Mouse (Mus musculus) heart, adult 11 months (tissue): Measurements from ENCODE around the gene Hdac8.

Experiments used
- DNase-seq: peaks from one replicate; pipeline ENCODE4 v3.0.0; 2022

Hdac8 gene

DNA sequence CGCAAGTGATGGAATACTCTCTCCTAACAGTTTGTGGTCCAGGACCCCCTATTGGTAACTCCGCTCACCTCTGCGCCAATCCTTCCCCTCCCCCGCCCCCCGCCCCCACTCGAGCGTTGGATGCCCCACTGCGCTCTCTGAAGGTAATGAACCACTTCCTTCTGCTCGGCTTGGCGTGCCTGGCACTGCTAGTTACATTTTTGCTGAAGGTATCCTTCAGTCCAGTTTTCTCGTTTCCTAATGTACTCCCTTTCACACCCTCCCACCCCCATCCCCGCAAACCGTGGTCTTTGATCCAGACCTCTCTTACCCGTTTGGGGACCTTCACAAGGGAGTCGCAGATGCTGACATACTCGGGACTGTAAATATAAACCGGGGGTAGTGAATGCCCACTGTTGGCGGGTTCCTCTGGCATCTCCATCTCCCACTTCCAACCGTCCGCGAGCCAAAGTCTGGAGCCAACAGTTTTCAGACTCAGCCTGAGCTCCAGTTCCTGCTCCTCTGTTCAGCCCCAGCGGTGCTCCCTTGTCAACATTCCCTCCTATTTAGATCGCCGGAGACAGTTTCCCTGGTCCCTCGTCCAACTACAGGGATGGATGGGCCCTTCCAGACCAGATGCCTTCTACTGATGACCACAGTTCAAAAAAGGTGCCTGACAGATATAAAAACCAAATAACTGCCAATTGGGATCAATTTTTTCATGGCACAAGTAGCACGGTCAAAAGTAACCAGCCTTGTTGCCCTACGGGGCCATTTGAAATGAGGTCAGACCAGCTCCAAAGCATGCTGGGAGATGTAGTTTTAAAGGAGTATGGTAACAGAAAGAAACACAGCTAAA lies at the start of gene Hdac8:
Gene Hdac8 (minus strand): TSS at position 716 of the 838 bp plus-strand sequence.
- peak; percentile 95 for DNase-seq

- no peak for DNase-seq
These were observed 4.0 kb upstream of the Hdac8 start for GRCm38 (mm10) chrX:102509205-102509604.

GRCm38 (mm10) chrX:102504179-102504578 lies 980 bp downstream of the Hdac8 start:
- DNase-seq = no peak

- no peak for DNase-seq
These were observed 11.0 kb downstream of the Hdac8 start for GRCm38 (mm10) chrX:102493992-102494730.

- DNase-seq = no peak
These were observed 19.6 kb downstream of the Hdac8 start for GRCm38 (mm10) chrX:102485575-102485974.

DNA sequence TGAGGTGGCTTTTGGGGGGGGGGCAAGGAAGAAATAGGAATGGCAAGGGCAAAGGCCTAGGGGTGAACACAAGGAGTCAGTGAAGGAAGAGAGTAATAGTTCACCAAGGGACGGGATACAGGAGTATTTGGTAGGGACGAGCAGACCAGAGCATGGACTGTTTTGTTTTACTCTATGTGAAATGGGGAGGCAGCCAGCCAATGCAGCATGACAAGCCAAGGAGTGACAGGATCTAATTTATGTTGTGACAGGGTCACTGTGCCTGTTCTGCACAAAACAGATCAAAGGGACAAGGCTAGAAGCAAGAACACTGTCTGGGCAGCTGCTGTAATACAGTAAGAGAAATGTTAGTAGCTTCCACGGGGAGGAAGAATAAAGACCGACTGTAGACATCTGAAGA lies 25.5 kb downstream of the Hdac8 start:
- no peak for DNase-seq

DNA sequence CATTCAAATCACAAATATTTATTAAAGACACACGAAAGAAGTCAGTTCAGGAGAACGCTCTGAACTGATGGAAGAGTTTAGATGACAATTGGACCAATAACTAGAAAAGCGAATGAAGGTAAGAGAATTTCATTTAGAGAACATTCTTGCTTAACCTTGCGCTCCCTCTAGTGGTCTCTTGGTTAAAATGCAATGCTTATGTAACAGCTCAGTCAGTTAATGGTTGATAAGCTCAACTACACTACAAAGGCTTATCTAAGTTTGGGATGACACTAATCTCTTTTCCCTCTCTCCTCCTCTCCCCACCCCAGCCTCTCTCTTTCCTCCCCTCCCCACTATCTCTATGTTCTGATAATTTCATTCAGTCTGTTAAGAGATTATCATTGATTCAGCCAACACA lies 26.2 kb downstream of the Hdac8 start:
- no peak for DNase-seq

DNA sequence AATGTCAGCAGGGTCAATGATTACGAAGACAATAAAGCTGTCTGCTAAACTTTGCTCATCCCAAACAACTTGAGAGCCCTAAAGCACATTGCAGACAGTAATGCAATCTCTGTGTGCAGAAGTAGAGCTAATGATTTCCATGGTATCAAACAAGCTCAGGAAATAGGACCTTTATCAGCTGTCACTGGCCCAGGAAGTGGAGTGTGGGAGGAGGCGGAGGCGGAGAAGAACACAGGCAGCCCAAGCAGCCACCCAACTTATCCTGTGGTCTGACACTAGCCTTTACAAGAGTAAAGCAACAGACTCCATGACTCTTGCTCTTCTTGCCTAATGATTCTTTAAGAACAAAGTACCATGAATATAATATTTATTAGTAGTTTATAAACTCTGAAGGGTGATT lies 26.7 kb downstream of the Hdac8 start:
- DNase-seq = no peak

- DNase-seq = no peak
These were observed 28.4 kb downstream of the Hdac8 start for GRCm38 (mm10) chrX:102476784-102477183.

- no peak for DNase-seq
These were observed 29.6 kb downstream of the Hdac8 start for GRCm38 (mm10) chrX:102475555-102475954.

DNA sequence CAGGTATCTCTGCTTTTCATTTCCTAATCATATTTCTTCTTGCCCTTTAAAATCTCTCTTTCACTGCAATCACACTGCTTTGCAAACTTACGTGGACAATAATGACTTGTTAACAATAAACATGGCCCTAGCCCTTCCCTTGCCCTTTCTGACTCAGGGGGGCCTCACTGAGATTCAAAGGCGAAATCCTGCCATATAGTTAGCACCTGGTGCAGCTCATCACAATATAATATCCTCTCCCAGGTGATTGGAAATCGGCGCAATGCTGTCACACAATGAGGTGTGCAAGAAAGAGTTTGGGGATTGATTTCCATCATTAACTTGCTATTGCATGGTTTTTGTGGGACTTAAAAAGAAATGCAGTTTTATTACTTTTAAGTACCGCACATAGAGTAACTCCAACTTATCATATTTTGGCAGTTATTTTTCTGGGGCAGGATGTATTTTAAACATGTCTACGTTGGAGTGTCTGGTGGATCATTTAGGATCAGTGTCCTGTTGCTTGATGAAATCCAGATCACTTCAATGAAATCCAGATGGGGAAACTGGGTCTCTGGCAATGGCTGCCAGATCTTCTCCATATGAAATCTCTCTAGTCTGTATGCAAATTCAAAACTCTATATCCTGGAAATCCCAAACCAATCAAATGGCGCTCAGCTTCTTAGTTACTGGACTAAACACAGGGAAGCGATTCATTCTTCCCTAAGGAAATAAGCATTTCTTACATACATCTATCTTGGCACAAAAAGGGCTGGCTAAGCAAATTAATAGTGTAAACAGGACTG lies 86.6 kb downstream of the Hdac8 start:
- no peak for DNase-seq

DNA sequence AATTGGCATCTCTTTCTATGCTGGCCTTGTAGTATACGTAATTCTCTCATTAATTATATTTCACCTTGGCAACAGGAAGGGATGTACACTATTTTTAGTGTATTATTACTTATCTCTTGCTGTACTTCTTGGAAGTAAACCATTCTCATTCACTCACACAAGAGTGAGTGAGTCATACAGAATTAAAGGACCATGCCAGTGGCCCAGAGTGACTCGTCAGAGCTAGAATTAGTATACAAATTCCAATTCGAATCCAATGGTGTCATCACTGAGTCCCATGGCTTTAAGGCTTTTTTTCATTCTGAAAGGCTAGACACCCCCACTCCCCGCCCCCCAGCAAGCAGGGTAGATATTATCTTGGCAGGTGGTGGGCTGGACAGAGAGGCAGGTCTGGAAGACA lies 88.2 kb downstream of the Hdac8 start:
- DNase-seq = no peak

- no peak for DNase-seq
These were observed 88.8 kb downstream of the Hdac8 start for GRCm38 (mm10) chrX:102416386-102416785.

DNA sequence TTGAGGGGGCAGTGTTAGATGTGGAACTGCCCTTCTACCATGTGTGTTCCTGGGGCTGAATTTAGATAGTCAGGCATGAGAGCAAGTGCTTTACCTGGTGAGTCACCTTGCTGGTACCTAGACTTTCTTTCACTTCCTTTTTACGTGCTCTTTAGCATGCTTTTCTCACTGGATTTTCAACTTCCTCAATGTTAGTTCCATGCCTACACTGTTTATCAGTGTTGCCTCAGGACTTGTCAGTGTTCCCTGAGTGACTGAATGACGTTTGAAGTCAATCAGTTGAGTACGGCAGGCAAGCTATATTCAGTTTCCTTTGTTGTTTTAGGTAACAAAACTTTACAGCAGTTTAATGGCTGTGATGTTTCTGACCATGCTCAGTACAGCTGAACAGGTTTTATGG lies 120.4 kb downstream of the Hdac8 start:
- DNase-seq = no peak

DNA sequence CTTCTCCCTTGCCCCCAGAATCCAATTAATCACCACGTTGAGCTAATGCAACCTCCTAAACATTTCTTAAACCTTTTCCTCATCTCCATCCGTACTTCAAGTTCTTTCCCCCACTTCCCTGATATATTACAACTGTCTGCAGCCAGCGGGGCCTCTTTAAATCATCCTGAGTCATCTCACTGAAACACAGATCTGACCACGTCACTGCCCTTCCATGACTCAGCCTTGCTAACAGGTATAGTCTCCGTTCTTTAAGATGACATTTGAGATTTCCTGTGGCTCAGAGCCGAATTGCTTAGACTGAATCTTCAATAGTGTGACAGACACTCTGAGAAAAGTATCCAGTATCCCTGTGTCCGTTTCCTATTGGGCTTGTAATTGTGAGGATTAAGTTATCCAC lies 122.0 kb downstream of the Hdac8 start:
- no peak for DNase-seq

DNA sequence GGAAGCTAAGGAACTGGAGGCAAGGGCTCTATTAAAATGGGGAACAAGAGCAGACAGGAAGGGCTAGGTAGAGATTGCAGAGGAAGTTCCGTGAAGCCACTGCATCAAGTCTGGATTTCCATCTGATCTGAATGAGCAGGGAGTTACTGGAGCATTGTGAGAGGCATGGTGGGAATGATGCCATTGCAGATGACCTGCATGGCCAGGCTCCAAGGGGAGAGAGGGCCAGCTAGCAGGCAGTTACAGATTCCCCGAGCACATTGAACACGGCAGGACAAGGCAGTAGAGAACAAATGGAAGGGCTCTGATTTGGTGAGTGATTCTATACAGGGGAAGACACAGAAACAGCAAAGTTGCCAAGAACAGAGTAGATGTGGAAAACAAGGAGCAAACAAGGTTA lies 138.6 kb downstream of the Hdac8 start:
- DNase-seq = no peak

- no peak for DNase-seq
These were observed 142.9 kb downstream of the Hdac8 start for GRCm38 (mm10) chrX:102362244-102362643.

DNA sequence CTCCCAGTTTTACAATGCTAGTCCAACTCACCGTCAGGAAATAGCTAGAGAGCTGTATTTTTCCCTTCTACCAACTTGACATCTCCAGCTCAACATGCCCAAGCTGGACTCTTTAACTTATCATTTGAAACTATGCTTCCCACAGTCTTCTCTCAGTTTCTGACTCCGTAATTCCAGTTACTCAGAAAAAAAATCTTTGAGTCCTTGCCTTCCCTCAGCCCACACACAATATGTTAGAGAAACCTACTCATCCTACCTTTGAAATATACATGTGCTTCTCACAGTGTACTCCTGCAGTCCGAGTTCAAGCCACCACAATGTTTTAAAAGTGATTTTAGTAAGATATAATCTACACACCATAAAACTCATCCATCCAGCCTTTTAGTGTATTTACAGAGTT lies 151.7 kb downstream of the Hdac8 start:
- no peak for DNase-seq

- DNase-seq = peak; percentile 84
These were observed 155.1 kb downstream of the Hdac8 start for GRCm38 (mm10) chrX:102349843-102350731.

- DNase-seq = no peak
These were observed 156.2 kb downstream of the Hdac8 start for GRCm38 (mm10) chrX:102348886-102349486.

- DNase-seq = no peak
These were observed 163.5 kb downstream of the Hdac8 start for GRCm38 (mm10) chrX:102341688-102342087.
